Mouse (Mus musculus): ENCODE results near the gene P4ha2.

The P4ha2 gene

GRCm38 (mm10) chr11:54100045-54100691 lies at the start of gene P4ha2:
TSS of gene P4ha2 (plus strand) at chr11:54100095.
- no peak for DNase-seq (ENCODE audit: extremely low spot score, low read depth, low spot score)

GRCm38 (mm10) chr11:54050205-54050604 lies 49.7 kb upstream of the P4ha2 start:
- DNase-seq (ENCODE audit: extremely low spot score, low read depth, low spot score), result no peak

DNA sequence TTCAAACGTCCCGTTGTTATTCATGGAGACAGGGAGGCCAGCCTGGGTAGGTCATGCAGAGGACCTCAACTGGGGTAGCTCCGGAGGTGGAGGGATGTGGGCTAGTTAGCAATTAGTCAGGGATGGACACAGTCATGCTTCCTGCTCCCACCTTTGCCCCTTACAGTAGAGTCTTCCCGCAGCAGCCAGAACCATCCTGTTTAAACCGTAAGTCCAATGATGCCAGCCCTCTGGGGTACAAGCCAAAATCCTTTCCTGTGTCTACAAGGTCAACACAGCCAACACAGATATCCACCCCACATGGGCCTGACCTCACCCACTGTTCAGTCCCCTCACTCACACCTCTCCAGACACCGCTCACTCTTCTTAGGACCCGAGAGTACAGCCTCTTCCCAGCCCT lies 48.7 kb upstream of the P4ha2 start:
- DNase-seq (ENCODE audit: extremely low spot score, low read depth, low spot score), result no peak

DNA sequence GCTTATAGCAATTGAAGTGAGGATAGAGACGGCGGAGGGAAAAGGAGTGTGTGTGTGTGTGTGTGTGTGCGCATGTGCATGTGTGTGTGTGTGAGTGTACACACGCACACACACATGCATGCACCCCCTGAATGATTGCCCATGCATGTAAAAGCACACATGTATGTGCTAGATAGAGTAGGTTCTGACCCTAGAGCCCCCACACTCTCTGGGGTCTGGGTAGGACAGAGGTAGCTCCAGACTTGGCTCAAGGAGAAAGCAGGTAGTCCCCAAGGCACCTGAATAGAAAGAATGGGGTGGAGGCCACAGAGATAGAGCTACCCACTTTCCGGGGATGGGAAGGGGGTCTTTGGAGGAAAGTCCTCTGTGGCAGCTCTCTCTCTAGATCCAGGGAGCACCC lies 47.8 kb upstream of the P4ha2 start:
- no peak for DNase-seq (ENCODE audit: extremely low spot score, low read depth, low spot score)

GRCm38 (mm10) chr11:54053090-54053489 lies 46.8 kb upstream of the P4ha2 start:
- DNase-seq (ENCODE audit: extremely low spot score, low read depth, low spot score), result no peak

DNA sequence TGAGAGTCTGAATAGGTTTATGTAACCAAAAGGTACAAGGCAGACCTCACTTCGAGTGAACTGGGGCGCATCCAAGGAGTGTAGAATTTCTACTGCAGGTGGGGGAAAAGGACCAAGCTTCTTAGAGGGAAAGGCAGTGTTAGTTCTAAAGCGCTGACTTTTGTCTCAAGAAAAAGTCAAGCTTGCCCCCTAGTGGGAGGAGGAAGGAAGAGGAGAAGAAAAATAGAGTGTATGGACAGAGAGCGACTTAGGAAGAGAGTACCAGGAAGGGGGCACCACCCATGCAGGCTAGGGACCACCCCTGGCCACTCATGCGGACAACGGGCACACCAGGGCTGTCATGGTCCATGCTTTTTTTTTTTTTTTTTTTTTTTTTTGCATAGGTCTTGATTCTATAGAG lies 45.6 kb upstream of the P4ha2 start:
- DNase-seq (ENCODE audit: extremely low spot score, low read depth, low spot score), result no peak

GRCm38 (mm10) chr11:54056132-54056531 lies 43.8 kb upstream of the P4ha2 start:
- DNase-seq (ENCODE audit: extremely low spot score, low read depth, low spot score), result no peak

DNA sequence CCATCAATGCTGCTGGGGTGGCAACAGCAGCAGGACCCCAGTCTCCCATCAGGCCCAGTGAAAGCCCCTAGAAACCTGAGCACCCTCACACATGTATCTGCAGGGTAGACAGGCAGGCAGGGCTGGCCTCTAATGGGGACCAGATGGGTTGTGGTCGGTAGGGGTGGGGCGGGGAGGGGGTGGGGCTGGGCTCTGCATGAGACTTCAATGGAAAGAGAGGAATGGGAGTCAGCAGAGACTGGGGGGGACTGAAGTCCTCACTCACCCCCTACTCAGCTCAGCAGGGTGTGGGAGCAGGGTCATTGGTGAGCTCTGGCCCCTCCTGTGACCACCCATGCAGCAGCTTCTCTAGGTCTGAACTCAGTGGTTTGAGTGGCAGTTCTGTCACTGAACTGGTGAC lies 42.5 kb upstream of the P4ha2 start:
- DNase-seq (ENCODE audit: extremely low spot score, low read depth, low spot score), result no peak

- DNase-seq (ENCODE audit: extremely low spot score, low read depth, low spot score), result no peak
Observed at GRCm38 (mm10) chr11:54058056-54058617, 41.8 kb upstream of the P4ha2 start.

DNA sequence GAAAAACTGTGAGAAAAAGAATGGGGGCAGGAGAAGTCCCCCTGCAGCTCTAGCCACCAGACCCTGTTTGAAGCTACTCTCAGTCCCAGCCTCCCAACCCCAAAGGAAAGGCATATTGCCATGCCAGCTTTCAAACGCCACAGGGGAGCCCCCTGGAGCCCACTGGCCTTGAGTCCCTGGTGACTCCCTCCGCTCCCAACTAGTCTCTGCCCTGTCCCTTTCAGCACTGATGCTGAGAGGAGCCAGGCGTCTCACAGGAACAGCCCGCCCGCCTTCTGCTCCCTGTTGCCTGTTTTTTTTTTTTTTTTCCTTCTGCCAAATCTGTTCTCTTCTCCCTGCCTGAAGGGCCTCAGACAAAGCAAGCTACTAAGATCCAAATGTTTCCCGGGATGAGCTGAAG lies 41.3 kb upstream of the P4ha2 start:
- no peak for DNase-seq (ENCODE audit: extremely low spot score, low read depth, low spot score)

DNA sequence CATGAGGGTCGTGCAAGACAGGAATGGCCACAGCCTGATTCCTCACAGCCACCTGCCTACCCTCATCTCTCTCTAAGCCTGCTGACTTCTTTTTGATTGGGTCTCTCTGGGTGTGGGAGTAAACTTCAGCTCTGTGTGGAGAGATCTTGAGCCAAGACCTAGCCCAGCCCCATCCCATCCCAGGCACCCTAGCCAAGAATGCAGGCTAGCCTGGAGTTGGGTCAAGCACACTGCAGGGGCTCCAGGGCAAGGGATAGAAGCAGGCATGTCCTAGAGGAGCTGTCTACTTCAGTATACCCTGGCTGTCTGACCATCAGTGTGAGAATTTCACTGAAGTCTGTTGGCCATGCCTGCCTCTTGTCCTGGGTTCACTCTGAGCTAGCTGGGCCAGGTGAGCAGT lies 40.4 kb upstream of the P4ha2 start:
- no peak for DNase-seq (ENCODE audit: extremely low spot score, low read depth, low spot score)

- DNase-seq (ENCODE audit: extremely low spot score, low read depth, low spot score), result no peak
Observed at GRCm38 (mm10) chr11:54060316-54060715, 39.6 kb upstream of the P4ha2 start.

DNA sequence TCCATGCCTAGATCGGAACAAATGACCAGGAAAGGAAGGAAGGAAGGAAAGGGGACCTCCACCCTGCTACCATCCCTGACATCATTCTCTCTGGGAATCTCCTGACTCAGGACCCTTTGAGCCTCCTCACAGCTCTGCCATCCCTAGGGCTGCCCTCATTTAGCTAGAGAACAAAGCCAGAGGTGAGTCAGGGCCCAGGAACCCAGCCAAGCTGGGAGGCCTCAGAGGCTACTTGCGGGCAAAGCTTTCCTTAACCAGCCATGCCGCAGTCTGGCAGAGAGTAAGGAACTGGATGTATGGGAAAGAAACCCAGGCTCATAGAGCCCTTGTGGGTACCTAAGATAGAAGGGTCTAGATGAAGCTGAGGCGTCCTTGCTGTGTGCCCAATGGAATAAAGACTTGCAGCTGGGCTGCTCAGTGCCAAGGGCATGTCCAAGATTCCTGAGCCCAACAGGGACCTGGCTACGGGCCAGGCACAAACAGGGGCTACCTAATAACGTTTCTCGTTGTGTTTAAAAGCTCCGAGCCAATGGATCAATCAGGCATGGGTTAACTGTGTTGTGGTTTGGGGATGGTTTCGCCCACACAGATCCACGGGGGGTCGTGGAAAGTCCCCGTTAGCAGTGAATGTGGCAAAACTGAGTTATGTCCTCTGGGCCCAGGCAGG lies 37.7 kb upstream of the P4ha2 start:
- DNase-seq (ENCODE audit: extremely low spot score, low read depth, low spot score), result no peak

GRCm38 (mm10) chr11:54062753-54063471 lies 37.0 kb upstream of the P4ha2 start:
- no peak for DNase-seq (ENCODE audit: extremely low spot score, low read depth, low spot score)

GRCm38 (mm10) chr11:54063472-54063775 lies 36.5 kb upstream of the P4ha2 start:
- no peak for DNase-seq (ENCODE audit: extremely low spot score, low read depth, low spot score)

- DNase-seq (ENCODE audit: extremely low spot score, low read depth, low spot score), result no peak
Observed at GRCm38 (mm10) chr11:54064412-54064978, 35.4 kb upstream of the P4ha2 start.

GRCm38 (mm10) chr11:54065106-54065914 lies 34.6 kb upstream of the P4ha2 start:
- DNase-seq (ENCODE audit: extremely low spot score, low read depth, low spot score), result no peak

GRCm38 (mm10) chr11:54065915-54066178 lies 34.0 kb upstream of the P4ha2 start:
- DNase-seq (ENCODE audit: extremely low spot score, low read depth, low spot score), result no peak

DNA sequence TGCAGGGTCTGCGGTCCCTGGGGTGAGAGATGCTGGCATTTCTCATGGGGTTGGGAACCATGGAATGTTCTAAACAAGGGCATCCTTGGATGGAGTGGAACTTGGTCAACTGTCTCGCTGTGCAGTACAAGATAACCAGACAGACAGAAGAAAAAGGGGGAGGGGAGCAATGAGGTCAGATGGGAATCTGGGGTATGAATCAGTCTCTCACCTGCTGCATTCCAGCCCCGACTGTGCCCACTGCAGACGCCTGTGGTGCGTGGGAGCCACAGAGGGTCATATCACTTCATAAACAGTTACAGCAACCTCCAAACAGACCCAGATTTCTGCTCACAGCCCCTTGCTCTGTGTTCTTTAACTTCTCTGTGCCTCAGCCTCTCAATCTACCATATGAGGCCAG lies 33.5 kb upstream of the P4ha2 start:
- no peak for DNase-seq (ENCODE audit: extremely low spot score, low read depth, low spot score)

DNA sequence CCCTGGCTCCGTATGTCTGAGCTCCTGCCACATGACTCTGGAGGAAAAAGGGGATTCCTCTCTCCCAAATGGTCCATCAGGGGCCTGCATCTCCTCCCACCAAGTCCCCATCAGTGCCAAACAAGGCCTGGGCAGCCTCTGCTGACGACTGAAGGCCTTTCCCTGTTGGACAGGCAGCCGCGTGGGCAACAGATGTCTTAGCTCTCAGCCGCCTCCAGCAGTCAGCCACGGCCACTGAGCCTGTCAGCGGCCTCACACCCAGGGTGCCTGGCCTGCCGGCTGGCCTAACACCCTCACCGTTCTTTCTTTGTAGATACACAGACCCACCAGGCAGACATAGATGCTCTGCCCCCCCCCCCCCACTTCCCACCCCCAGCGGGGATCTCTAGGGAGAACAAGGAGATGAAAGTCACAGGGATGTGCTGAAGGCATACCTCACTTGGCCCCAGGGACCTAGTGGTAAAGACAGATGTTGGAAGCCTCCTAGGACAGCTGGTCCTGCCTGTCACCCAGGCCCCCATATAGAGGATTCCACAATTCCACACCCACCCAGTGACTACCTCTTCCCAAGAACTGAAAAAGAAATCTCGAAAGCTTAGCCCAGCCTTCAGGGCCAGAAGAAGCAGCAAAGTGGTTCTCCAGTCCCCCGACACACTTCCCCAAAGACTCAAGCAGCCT lies 32.4 kb upstream of the P4ha2 start:
- no peak for DNase-seq (ENCODE audit: extremely low spot score, low read depth, low spot score)

Data from hindlimb bud, embryonic 11.5 days (tissue).